Mouse (Mus musculus) mouse embryonic stem cell (cell line): ENCODE results near the gene C2cd5.

Experiments
- in situ Hi-C, 2 experiments: fragments of 300-500 bp; cut with MboI; formaldehyde crosslinking; loops; 1 replicate in 1 of 2; 3 replicates in 1 of 2; pipeline ENCODE4 v1.14.3; 2019 to 2020; ENCODE audit warnings: low sequenced_read_pairs in 2 of 2, low pct_unique_long_range_greater_than_20kb in 1 of 2, mixed read lengths in 1 of 2; ENCODE audit not compliant: unreplicated experiment in 1 of 2

C2cd5 gene

DNA sequence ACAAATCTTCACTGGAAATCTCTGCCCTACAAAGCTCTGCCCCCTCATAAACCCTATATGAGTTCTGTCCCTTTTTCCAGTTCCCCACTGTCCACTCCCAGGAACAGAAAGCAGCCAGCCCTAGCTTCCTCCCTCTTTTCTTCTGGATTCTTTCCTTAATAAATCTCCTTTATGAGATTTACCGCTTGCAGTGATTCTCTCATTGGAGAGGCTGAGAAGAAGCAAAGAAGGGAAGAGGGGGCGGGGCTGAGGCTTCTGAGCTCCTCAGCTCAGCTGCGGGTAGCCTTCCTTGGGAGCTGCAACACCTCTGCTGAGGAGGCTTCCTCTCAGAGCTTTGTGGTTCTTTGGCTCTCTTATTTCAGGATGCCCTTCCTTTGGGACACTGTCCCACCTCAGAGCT is 30.0 kb upstream of the C2cd5 start:
- in situ Hi-C loops: loop anchor here in 1 of 2 experiments (25.0 kb wide), 1 partner anchor 618 kb away; the partner anchor contains the start of gene Ldhb

DNA sequence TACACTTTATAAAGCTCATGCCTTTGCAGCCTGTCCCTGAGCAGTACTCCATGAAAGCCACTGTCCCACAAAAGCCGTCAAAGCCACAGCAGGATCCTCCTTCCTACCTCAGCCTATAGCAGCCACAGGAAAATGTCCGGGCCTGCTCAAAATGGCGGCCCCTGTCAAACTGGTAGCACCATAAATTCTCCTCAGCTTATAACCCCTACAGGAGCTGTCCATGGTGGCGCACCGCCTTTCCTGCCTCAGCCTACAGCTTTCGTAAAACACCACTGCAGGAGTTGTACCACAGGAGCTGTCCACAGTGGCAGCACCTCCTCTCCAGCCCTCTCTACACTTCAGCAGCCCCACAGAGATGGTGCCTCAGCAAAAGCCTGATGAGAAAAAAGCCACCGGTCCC is 29.5 kb upstream of the C2cd5 start:
- in situ Hi-C loops: loop anchor here in 1 of 2 experiments (25.0 kb wide), 1 partner anchor 617 kb away; the partner anchor contains the start of gene Ldhb

DNA sequence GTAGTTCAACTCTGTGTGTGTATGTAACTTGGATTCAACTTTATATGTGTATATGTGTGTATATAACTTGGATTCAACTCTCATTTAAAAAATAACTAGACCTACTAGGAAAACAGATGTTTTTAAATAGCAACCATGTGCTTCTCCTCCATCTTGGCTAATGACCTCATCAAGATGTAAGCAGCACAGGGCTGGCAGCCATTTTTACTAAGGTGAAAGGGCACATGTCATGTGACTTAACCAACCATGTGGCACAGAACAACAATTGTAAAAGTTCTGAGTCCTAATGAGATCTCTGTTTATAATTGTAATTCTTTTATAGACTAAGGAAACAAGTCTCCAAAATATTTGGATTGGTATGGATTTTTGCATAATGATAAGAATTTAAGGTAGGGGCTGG is 25.8 kb upstream of the C2cd5 start:
- in situ Hi-C loops: loop anchor here in 1 of 2 experiments (25.0 kb wide), 1 partner anchor 613 kb away; the partner anchor contains the start of gene Ldhb

- in situ Hi-C loops: no loop called here
Measured at GRCm38 (mm10) chr6:143119325-143119724, 19.4 kb upstream of the C2cd5 start.

GRCm38 (mm10) chr6:143116779-143117178 is 16.8 kb upstream of the C2cd5 start:
- in situ Hi-C loops: no loop called here

- in situ Hi-C loops: no loop called here
Measured at GRCm38 (mm10) chr6:143115505-143115904, 15.6 kb upstream of the C2cd5 start.

- in situ Hi-C loops: no loop called here
Measured at GRCm38 (mm10) chr6:143115011-143115445, 15.1 kb upstream of the C2cd5 start.

- in situ Hi-C loops: no loop called here
Measured at GRCm38 (mm10) chr6:143114556-143114955, 14.6 kb upstream of the C2cd5 start.

GRCm38 (mm10) chr6:143110371-143110770 is 10.4 kb upstream of the C2cd5 start:
- in situ Hi-C loops: no loop called here

DNA sequence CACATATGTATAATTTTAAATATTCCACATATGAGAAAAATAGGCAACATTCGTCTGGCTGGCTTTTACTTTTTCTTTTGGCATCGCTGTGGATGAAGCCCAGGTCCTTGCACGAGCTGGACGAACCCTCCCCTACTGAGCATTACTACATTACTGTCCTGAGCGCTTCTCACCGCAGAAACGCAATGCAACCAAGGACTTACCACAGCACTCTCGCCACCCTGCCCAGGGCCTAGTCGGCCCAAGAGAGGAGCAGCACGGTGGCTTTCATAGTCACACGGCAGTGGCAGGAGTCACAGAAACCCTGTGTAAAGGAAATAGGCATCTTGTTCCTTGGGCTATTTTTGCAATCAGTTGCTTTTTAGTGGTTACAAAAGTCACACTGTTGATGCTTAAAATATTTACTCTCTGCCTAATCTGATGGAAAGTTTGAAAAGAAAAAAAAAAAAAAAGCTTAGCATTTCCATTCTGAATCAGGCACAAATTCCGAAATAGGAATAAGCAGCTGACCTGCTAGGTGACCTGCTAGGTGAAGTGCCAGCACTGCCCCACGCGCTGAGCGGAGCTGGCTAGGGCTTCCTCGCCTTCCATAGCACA is 9.8 kb upstream of the C2cd5 start:
- in situ Hi-C loops: loop anchor here in 1 of 2 experiments (5.0 to 10.0 kb wide), 2 partner anchors 58 to 125 kb away; partner anchors contain the start of gene Etnk1

- in situ Hi-C loops: loop anchor here in 1 of 2 experiments (5.0 to 10.0 kb wide), 2 partner anchors 59 to 123 kb away; partner anchors contain the start of gene Etnk1
Measured at GRCm38 (mm10) chr6:143108031-143108430, 8.1 kb upstream of the C2cd5 start.

DNA sequence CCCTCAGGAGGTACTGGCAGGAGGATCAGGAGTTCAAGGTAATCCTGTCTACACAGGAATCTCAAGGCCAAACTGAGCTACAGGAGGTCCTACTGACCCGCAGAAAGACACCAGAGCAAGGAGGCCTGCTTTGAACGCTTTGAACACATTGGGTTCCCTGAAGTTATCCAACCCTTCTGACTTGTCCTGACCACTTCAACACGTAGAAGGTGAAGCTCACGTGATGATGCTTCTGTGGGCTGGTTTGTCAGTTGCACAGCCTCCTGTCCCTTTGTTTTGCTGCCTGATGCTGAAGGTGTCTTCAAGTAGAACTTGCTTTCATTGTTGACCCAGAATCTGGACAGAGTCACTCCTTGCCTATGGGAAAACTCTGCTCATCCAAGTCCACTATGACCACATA is 7.7 kb upstream of the C2cd5 start:
- in situ Hi-C loops: loop anchor here in 1 of 2 experiments (5.0 to 10.0 kb wide), 2 partner anchors 60 to 123 kb away; partner anchors contain the start of gene Etnk1

DNA sequence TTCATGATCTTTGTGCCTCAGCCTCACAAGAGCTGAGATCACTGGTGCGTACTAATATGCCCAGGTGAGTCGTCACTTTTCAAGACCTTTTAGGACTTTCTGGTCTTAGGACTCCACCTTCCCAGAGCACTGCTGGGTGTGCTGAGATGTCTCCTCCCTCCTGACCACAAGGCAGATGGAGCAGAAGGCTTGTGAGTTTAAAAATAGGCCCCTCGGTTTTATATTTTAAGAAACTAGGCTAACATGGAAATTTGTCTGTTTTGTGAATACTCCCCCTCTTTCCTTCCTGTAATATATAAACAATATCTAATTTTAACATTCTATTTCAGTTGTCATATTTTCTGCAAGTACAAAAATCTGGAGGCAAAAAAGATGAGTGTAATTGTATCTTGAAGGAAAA is 5.8 kb upstream of the C2cd5 start:
- in situ Hi-C loops: loop anchor here in 1 of 2 experiments (5.0 to 10.0 kb wide), 2 partner anchors 62 to 121 kb away; partner anchors contain the start of gene Etnk1

- in situ Hi-C loops: loop anchor here in 1 of 2 experiments (5.0 to 10.0 kb wide), 2 partner anchors 67 to 119 kb away; no protein-coding TSS in a partner anchor
Measured at GRCm38 (mm10) chr6:143103981-143104680, 4.2 kb upstream of the C2cd5 start.

DNA sequence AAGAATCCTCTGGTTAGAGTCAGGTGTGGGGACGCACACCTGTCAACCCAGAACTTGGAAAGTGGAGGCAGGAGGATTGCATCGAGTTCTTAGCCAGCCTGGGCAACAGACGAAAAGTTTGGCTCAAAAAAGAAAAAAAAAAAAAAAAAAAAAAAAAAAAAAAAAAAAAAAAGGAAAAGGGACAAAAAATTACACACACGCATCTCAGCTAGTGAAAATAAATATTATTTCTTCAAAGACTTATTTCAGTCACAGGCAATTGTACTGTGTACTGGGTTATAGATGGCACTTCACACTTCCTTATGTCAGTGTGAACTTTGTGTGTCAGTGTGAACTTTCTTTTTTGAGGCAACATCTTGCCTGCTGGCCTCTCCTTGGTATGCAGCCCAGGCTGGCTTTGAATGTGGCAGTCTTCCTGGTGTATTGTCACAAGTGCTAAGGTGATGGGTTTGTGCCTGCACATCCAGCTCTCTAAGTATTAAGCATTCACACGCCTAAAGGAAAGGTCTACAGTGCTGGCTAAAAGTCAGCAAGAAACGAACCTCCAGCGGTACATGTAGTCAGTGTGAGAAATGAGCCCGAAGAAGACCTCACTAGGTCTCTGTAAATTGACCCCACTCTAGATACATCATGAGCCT is 656 bp upstream of the C2cd5 start:
- in situ Hi-C loops: loop anchor here in 1 of 2 experiments (5.0 to 10.0 kb wide), 2 partner anchors 63 to 116 kb away; no protein-coding TSS in a partner anchor

- in situ Hi-C loops: no loop called here
Measured at GRCm38 (mm10) chr6:143099281-143099680, 660 bp downstream of the C2cd5 start.

- in situ Hi-C loops: no loop called here
Measured at GRCm38 (mm10) chr6:143095126-143095525, 4.8 kb downstream of the C2cd5 start.

DNA sequence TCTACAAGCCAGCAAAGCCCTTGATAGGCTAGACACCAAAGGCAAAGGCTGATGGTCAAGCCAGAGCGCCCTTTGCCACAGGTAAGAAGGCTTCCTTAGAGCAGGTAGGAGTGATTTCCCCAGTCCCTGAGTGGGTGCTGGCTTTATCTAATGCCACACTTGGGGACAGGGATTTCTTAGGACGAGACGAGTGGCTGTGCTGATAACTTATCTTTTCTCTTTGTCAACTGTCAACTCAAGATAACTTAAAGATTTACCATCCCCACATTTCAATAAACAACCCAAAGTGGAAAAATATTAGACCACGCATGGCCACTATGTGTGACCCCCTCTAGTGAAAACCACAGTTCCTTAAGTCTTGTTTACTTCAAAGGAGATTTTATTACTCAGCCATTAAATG is 7.1 kb downstream of the C2cd5 start:
- in situ Hi-C loops: no loop called here

- in situ Hi-C loops: no loop called here
Measured at GRCm38 (mm10) chr6:143091076-143091475, 8.9 kb downstream of the C2cd5 start.
